Mouse (Mus musculus): Measurements from ENCODE around the gene Nlgn1. TPM values are rescaled to one million over a fixed set of nuclear protein-coding genes. Genes with fewer than 3 reads are reported as not detected.

Nlgn1 gene
- polyA plus RNA-seq, 1 experiment, result not detected

DNA sequence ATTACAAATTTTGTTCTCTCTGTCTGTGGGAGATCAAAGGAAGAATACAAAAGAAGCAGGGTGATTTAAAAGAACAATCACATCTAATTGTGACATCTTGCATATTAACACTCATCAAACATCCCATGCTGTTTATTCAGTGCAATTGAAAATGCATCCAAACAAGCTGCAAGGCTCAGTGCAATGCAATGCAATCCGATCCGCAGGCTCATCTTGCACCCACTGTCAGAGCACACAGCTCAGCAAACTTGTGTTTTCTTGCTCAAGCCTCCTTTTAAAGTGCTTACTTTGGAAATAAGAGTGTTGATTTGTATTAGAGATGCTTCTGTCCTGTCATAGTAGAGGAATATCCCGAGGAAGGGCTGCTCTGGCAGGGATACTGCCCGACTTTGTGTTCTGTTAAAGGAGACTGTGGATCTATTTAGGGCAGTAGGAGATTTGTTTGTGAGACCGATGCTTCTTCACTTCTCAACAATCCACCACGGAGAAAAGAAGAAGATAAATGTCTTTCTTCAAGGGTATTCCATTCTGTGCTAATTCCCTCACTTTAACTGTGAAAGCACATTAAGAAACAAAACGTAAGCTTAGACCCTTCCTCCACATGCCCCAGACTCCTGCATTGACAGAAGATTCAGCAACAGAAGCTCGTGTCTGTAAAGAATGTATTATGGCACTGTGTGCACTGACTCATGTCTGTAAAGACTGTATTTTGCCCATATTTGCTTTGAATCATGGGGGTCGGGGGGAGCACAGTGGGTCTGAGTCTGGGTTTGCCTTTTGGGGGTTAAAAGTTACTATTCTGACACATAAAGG is 197.2 kb downstream of the Nlgn1 start:
- H3K9me3 ChIP-seq (ENCODE audit: control insufficient read depth, low read length), result no peaks in the 10 kb centered on the region; the same call in 1 of the 2 replicates
- no peaks in the 10 kb centered on the region for H3K27me3 ChIP-seq (ENCODE audit: control insufficient read depth)
- no peaks in the 10 kb centered on the region for H3K36me3 ChIP-seq (ENCODE audit: control insufficient read depth)
- H3K4me1 ChIP-seq (ENCODE audit: control insufficient read depth), result no peaks in the 10 kb centered on the region
- no peak overlapping the region for H3K4me3 ChIP-seq (replicated peaks)
- TF ChIP-seq GATA1 (IDR thresholded peaks at IDR 0.05; ENCODE audit: low read length) (no peak), TAL1 (IDR thresholded peaks at IDR 0.05; ENCODE audit: low read length) (no peak)

- no peak overlapping the region for H3K4me3 ChIP-seq (replicated peaks)
- TF ChIP-seq TAL1 (IDR thresholded peaks at IDR 0.05; ENCODE audit: low read length), result no peak
- H3K9me3 ChIP-seq (ENCODE audit: control insufficient read depth, low read length), result no peaks in the 10 kb centered on the region; the same call in 1 of the 2 replicates
- no peaks in the 10 kb centered on the region for H3K4me1 ChIP-seq (ENCODE audit: control insufficient read depth)
- no peaks in the 10 kb centered on the region for H3K27me3 ChIP-seq (ENCODE audit: control insufficient read depth)
- no peaks in the 10 kb centered on the region for H3K36me3 ChIP-seq (ENCODE audit: control insufficient read depth)
Observed at GRCm38 (mm10) chr3:26130919-26131318, 201.3 kb downstream of the Nlgn1 start.

- no peak overlapping the region for H3K4me3 ChIP-seq (replicated peaks)
- H3K9me3 ChIP-seq (ENCODE audit: control insufficient read depth, low read length), result no peaks in the 10 kb centered on the region; the same call in 1 of the 2 replicates
- TF ChIP-seq GATA1 (IDR thresholded peaks at IDR 0.05; ENCODE audit: low read length), result no peak
- no peak for TF ChIP-seq TAL1 (IDR thresholded peaks at IDR 0.05; ENCODE audit: low read length)
- H3K4me1 ChIP-seq (ENCODE audit: control insufficient read depth), result no peaks in the 10 kb centered on the region
- H3K27me3 ChIP-seq (ENCODE audit: control insufficient read depth), result no peaks in the 10 kb centered on the region
- no peaks in the 10 kb centered on the region for H3K36me3 ChIP-seq (ENCODE audit: control insufficient read depth)
Observed at GRCm38 (mm10) chr3:26129455-26129854, 202.8 kb downstream of the Nlgn1 start.

GRCm38 (mm10) chr3:26117071-26117470 is 215.2 kb downstream of the Nlgn1 start:
- Histone ChIP-seq H3K4me1 (ENCODE audit: control insufficient read depth) (no peaks in the 10 kb centered on the region), H3K36me3 (ENCODE audit: control insufficient read depth) (no peaks in the 10 kb centered on the region), H3K9me3 (ENCODE audit: control insufficient read depth, low read length) (peaks cover 5% of the 10 kb centered on the region), H3K4me3 (replicated peaks) (no peak overlapping the region), H3K27me3 (ENCODE audit: control insufficient read depth) (no peaks in the 10 kb centered on the region)
- no peak for TF ChIP-seq TAL1 (IDR thresholded peaks at IDR 0.05; ENCODE audit: low read length)
- no peak for TF ChIP-seq GATA1 (IDR thresholded peaks at IDR 0.05; ENCODE audit: low read length)

GRCm38 (mm10) chr3:26106361-26106760 is 225.9 kb downstream of the Nlgn1 start:
- no peaks in the 10 kb centered on the region for H3K27me3 ChIP-seq (ENCODE audit: control insufficient read depth)
- no peak overlapping the region for H3K4me3 ChIP-seq (replicated peaks)
- peaks cover 3% of the 10 kb centered on the region; the same call in 1 of the 2 replicates for H3K9me3 ChIP-seq (ENCODE audit: control insufficient read depth, low read length)
- TF ChIP-seq GATA1 (IDR thresholded peaks at IDR 0.05; ENCODE audit: low read length), result no peak
- no peak for TF ChIP-seq TAL1 (IDR thresholded peaks at IDR 0.05; ENCODE audit: low read length)
- no peaks in the 10 kb centered on the region for H3K36me3 ChIP-seq (ENCODE audit: control insufficient read depth)
- H3K4me1 ChIP-seq (ENCODE audit: control insufficient read depth), result no peaks in the 10 kb centered on the region

DNA sequence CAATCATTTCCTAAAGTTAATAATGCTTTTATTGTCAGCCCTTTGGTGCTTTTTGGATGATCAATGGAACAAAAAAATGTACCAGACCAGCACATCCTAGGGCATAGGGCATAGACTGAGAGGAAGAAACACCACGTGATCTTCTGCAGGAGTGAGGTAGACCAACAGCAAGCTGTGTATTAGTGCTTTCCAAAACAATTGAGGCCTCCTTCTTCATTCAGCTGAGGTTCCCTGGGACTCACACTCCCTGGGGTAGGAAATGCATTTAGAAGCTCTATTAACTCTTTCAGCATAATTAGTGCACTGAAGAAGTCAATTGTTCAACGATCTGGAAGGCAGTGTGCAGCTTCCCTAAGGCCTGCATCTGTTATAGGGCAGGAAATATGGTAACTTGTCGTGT is 226.7 kb downstream of the Nlgn1 start:
- H3K36me3 ChIP-seq (ENCODE audit: control insufficient read depth), result no peaks in the 10 kb centered on the region
- H3K4me3 ChIP-seq (replicated peaks), result no peak overlapping the region
- TF ChIP-seq TAL1 (IDR thresholded peaks at IDR 0.05; ENCODE audit: low read length) (no peak), GATA1 (IDR thresholded peaks at IDR 0.05; ENCODE audit: low read length) (no peak)
- no peaks in the 10 kb centered on the region for H3K27me3 ChIP-seq (ENCODE audit: control insufficient read depth)
- H3K9me3 ChIP-seq (ENCODE audit: control insufficient read depth, low read length), result peaks cover 3% of the 10 kb centered on the region; the same call in 1 of the 2 replicates
- no peaks in the 10 kb centered on the region for H3K4me1 ChIP-seq (ENCODE audit: control insufficient read depth)

GRCm38 (mm10) chr3:26102271-26102670 is 230.0 kb downstream of the Nlgn1 start:
- TF ChIP-seq GATA1 (IDR thresholded peaks at IDR 0.05; ENCODE audit: low read length) (no peak), TAL1 (IDR thresholded peaks at IDR 0.05; ENCODE audit: low read length) (no peak)
- Histone ChIP-seq H3K36me3 (ENCODE audit: control insufficient read depth) (no peaks in the 10 kb centered on the region), H3K4me3 (replicated peaks) (no peak overlapping the region), H3K27me3 (ENCODE audit: control insufficient read depth) (no peaks in the 10 kb centered on the region), H3K4me1 (ENCODE audit: control insufficient read depth) (no peaks in the 10 kb centered on the region), H3K9me3 (ENCODE audit: control insufficient read depth, low read length) (peaks cover 3% of the 10 kb centered on the region; the same call in 1 of the 2 replicates)

GRCm38 (mm10) chr3:26095551-26095950 is 236.7 kb downstream of the Nlgn1 start:
- Histone ChIP-seq H3K36me3 (ENCODE audit: control insufficient read depth) (no peaks in the 10 kb centered on the region), H3K9me3 (ENCODE audit: control insufficient read depth, low read length) (no peaks in the 10 kb centered on the region), H3K4me3 (replicated peaks) (no peak overlapping the region), H3K27me3 (ENCODE audit: control insufficient read depth) (no peaks in the 10 kb centered on the region), H3K4me1 (ENCODE audit: control insufficient read depth) (no peaks in the 10 kb centered on the region)
- TF ChIP-seq TAL1 (IDR thresholded peaks at IDR 0.05; ENCODE audit: low read length) (no peak), GATA1 (IDR thresholded peaks at IDR 0.05; ENCODE audit: low read length) (no peak)

DNA sequence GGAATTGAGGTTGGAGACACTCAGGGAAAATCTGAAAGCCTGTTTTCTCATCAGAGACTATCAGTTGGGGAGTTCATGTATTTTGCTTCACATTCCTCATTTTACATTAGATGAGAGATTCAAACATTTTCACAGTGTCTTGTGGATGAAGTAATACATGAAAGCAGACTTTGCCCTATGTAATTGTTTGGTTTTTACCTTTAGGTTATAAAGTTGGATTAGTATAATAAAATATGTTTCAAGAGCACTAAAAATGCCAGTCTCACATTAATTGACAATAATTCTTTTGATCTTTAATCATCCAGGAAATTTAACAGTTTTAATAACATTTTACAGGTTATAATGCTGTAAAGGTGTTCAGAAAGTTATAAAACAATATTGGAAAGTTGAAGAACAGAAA is 262.9 kb downstream of the Nlgn1 start:
- Histone ChIP-seq H3K27me3 (ENCODE audit: control insufficient read depth) (no peaks in the 10 kb centered on the region), H3K4me1 (ENCODE audit: control insufficient read depth) (no peaks in the 10 kb centered on the region), H3K4me3 (replicated peaks) (no peak overlapping the region), H3K36me3 (ENCODE audit: control insufficient read depth) (no peaks in the 10 kb centered on the region), H3K9me3 (ENCODE audit: control insufficient read depth, low read length) (no peaks in the 10 kb centered on the region)
- TF ChIP-seq GATA1 (IDR thresholded peaks at IDR 0.05; ENCODE audit: low read length) (no peak), TAL1 (IDR thresholded peaks at IDR 0.05; ENCODE audit: low read length) (no peak)
